Mouse (Mus musculus) MEL (cell line): ENCODE results near the gene Naaladl2. TPM values are rescaled to one million over a fixed set of nuclear protein-coding genes. Genes with fewer than 3 reads are reported as not detected.
A peak's percentile ranks its signal among the peaks of the same experiment; 100 is the strongest.

Source experiments
- DNase-seq: peaks from one replicate; pipeline ENCODE4 v3.0.0; 2011; ENCODE audit warnings: low read depth, low spot score
- H3K27ac ChIP-seq: 2 replicates; pipeline ENCODE4 v1.5.1; 2012; ENCODE audit warnings: low read depth, mild to moderate bottlenecking, control low read depth, low read length, moderate library complexity; ENCODE audit not compliant: control insufficient read depth
- H3K27me3 ChIP-seq, 2 experiments: fragments of 150-350 bp in 1 of 2; sonication (generic) in 1 of 2; 2 replicates each; pipeline ENCODE4 v1.6.1; 2012; ENCODE audit warnings: low read length in 2 of 2, mild to moderate bottlenecking in 2 of 2, improper control_type of control experiment in 1 of 2, moderate library complexity in 1 of 2; ENCODE audit not compliant: insufficient read depth in 2 of 2, control insufficient read depth in 1 of 2
- H3K36me3 ChIP-seq, 2 experiments: 2 replicates each; pipeline ENCODE4 v1.6.1; 2012 to 2014; ENCODE audit warnings: low read length in 2 of 2, improper control_type of control experiment in 1 of 2, inconsistent platforms in 1 of 2, mild to moderate bottlenecking in 1 of 2; ENCODE audit not compliant: insufficient read depth in 2 of 2, control insufficient read depth in 1 of 2
- H3K4me1 ChIP-seq, 2 experiments: fragments of 150-350 bp in 1 of 2; sonication (generic) in 1 of 2; 2 replicates each; pipeline ENCODE4 v1.6.1; 2012; ENCODE audit warnings: low read length in 2 of 2, improper control_type of control experiment in 1 of 2, mild to moderate bottlenecking in 1 of 2; ENCODE audit not compliant: insufficient read depth in 2 of 2, control insufficient read depth in 1 of 2
- H3K4me3 ChIP-seq, 2 experiments: fragments of 150-350 bp in 1 of 2; sonication (generic) in 1 of 2; 2 replicates each; pipeline ENCODE4 v1.5.1; 2012; ENCODE audit warnings: low read depth in 2 of 2, low read length in 2 of 2, mild to moderate bottlenecking in 2 of 2, moderate library complexity in 2 of 2, control low read depth in 1 of 2, improper control_type of control experiment in 1 of 2; ENCODE audit not compliant: control insufficient read depth in 1 of 2, insufficient read depth in 1 of 2
- H3K79me2 ChIP-seq: 2 replicates; pipeline ENCODE4 v1.6.1; 2012; ENCODE audit warnings: mild to moderate bottlenecking, low read length, moderate library complexity; ENCODE audit not compliant: control insufficient read depth, poor library complexity, insufficient read depth
- H3K9ac ChIP-seq: 2 replicates; pipeline ENCODE4 v1.6.1; 2012; ENCODE audit warnings: low read depth, mild to moderate bottlenecking, control low read depth, low read length, moderate library complexity; ENCODE audit not compliant: control insufficient read depth, poor library complexity, severe bottlenecking
- H3K9me3 ChIP-seq: fragments of 150-350 bp; sonication (generic); replicated peaks from 2 replicates; pipeline ENCODE4 v1.6.1; 2012; ENCODE audit warnings: mild to moderate bottlenecking, low read length, improper control_type of control experiment, moderate library complexity; ENCODE audit not compliant: insufficient read depth
- BHLHE40 ChIP-seq: IDR thresholded peaks from 2 replicates; pipeline ENCODE4 v1.6.1; 2012; ENCODE audit warnings: low read depth, mild to moderate bottlenecking, inconsistent platforms, low read length, improper control_type of control experiment, borderline replicate concordance
- CHD2 ChIP-seq: IDR thresholded peaks from 2 replicates; pipeline ENCODE4 v1.6.1; 2011; ENCODE audit warnings: low read length, improper control_type of control experiment
- ELF1 ChIP-seq: IDR thresholded peaks from 2 replicates; pipeline ENCODE4 v1.6.1; 2014; ENCODE audit warnings: low read depth, mild to moderate bottlenecking, inconsistent platforms, low read length, improper control_type of control experiment, moderate library complexity
- EP300 ChIP-seq, 2 experiments: IDR thresholded peaks; 2 replicates each; pipeline ENCODE4 v1.6.1; 2011; ENCODE audit warnings: improper control_type of control experiment in 2 of 2, low read length in 2 of 2, low read depth in 1 of 2, mild to moderate bottlenecking in 1 of 2
- ETS1 ChIP-seq: IDR thresholded peaks from 2 replicates; pipeline ENCODE4 v1.6.1; 2012; ENCODE audit warnings: low read depth, mild to moderate bottlenecking, inconsistent platforms, low read length, improper control_type of control experiment, moderate library complexity
- GATA1 ChIP-seq: IDR thresholded peaks from 2 replicates; pipeline ENCODE4 v1.6.1; 2011; ENCODE audit warnings: low read depth, low read length, improper control_type of control experiment
- HCFC1 ChIP-seq: IDR thresholded peaks from 2 replicates; pipeline ENCODE4 v1.6.1; 2012; ENCODE audit warnings: low read depth, mild to moderate bottlenecking, inconsistent platforms, low read length, improper control_type of control experiment, moderate library complexity
- MEF2A ChIP-seq: IDR thresholded peaks from 2 replicates; pipeline ENCODE4 v1.6.1; 2014; ENCODE audit warnings: low read depth, mild to moderate bottlenecking, inconsistent platforms, low read length, improper control_type of control experiment; ENCODE audit not compliant: poor library complexity, insufficient replicate concordance, severe bottlenecking; ENCODE audit errors: extremely low read depth
- MYB ChIP-seq: IDR thresholded peaks from 2 replicates; pipeline ENCODE4 v1.6.1; 2011; ENCODE audit warnings: mild to moderate bottlenecking, low read depth, low read length, improper control_type of control experiment
- MYC ChIP-seq: IDR thresholded peaks from 2 replicates; pipeline ENCODE4 v1.6.1; 2011; ENCODE audit warnings: low read depth, mild to moderate bottlenecking, low read length, improper control_type of control experiment, moderate library complexity
- POLR2A ChIP-seq, 2 experiments: IDR thresholded peaks; 2 replicates each; pipeline ENCODE4 v1.6.1; 2011 to 2012; ENCODE audit warnings: low read length in 2 of 2, mild to moderate bottlenecking in 2 of 2, control low read depth in 1 of 2, improper control_type of control experiment in 1 of 2, low read depth in 1 of 2, moderate library complexity in 1 of 2; ENCODE audit not compliant: control insufficient read depth in 1 of 2, insufficient read depth in 1 of 2, poor library complexity in 1 of 2
- RCOR1 ChIP-seq: IDR thresholded peaks from 2 replicates; pipeline ENCODE4 v1.6.1; 2012; ENCODE audit warnings: low read depth, mild to moderate bottlenecking, inconsistent platforms, low read length, improper control_type of control experiment
- SMC3 ChIP-seq: IDR thresholded peaks from 2 replicates; pipeline ENCODE4 v1.6.1; 2011; ENCODE audit warnings: low read depth, low read length, improper control_type of control experiment
- TAL1 ChIP-seq: IDR thresholded peaks from 2 replicates; pipeline ENCODE4 v1.6.1; 2012; ENCODE audit warnings: mild to moderate bottlenecking, inconsistent platforms, low read length, moderate library complexity, mixed read lengths
- TBP ChIP-seq: IDR thresholded peaks from 2 replicates; pipeline ENCODE4 v1.8.0; 2011; ENCODE audit warnings: low read depth, low read length, improper control_type of control experiment
- ZKSCAN1 ChIP-seq: IDR thresholded peaks from 2 replicates; pipeline ENCODE4 v1.6.1; 2012; ENCODE audit warnings: low read depth, mild to moderate bottlenecking, inconsistent platforms, low read length, improper control_type of control experiment, moderate library complexity
- ZNF384 ChIP-seq: IDR thresholded peaks from 2 replicates; pipeline ENCODE4 v1.6.1; 2012; ENCODE audit warnings: low read depth, mild to moderate bottlenecking, inconsistent platforms, low read length, improper control_type of control experiment
- polyA plus RNA-seq, 2 experiments: library from polyadenylated mRNA; stranded (reverse) in 1 of 2; unstranded in 1 of 2; fragments of >175 nt in 1 of 2; fragments of >200 nt in 1 of 2; gene quantifications; 2 replicates each; pipeline versions ENCODE4 v1.2.1 to v1.2.4; 2012; ENCODE audit warnings: low replicate concordance in 2 of 2, low read depth in 1 of 2; ENCODE audit not compliant: insufficient read length in 2 of 2, insufficient read depth in 1 of 2, missing spikeins in 1 of 2
- total RNA-seq: library from RNA; depleted of rRNA; stranded (reverse); fragments of 300-350 nt; gene quantifications from 2 replicates; pipeline ENCODE4 v1.2.3, GENCODE M21; 2012

The Naaladl2 gene
- total and polyA plus RNA-seq, 3 experiments, result 0.17 TPM; not detected in 2

GRCm38 (mm10) chr3:24142808-24143207 lies 1001.3 kb downstream of the Naaladl2 start:
- Histone ChIP-seq H3K4me3 (no peak overlapping the region), H3K27ac (no peak overlapping the region), H3K27me3 (no peaks in the 10 kb centered on the region), H3K36me3 (peaks cover 0 to 2% of the 10 kb centered on the region in 2 experiments; a peak in 2 of 4 replicates), H3K9ac (no peak overlapping the region), H3K79me2 (no peaks in the 10 kb centered on the region), H3K4me1 (peaks cover 0 to 2% of the 10 kb centered on the region in 2 experiments; a peak in 1 of 4 replicates), H3K9me3 (no peaks in the 10 kb centered on the region)
- peak; percentile 86 for DNase-seq
- TF ChIP-seq ELF1 (no peak), HCFC1 (no peak), POLR2A (IDR thresholded peaks at IDR 0.05; ENCODE audit: control insufficient read depth in 1 of 2, insufficient read depth in 1 of 2, low read depth in 1 of 2, low read length in 2 of 2, poor library complexity in 1 of 2) (no peak), RCOR1 (peak; percentile 92), SMC3 (0 out of 2 replicates have a peak, but pooled peaks have one; percentile 2), GATA1 (peak; percentile 84), ETS1 (peak; percentile 18; the same call in 1 of the 2 replicates), MYB (peak; percentile 48; the same call in 1 of the 2 replicates), TAL1 (0 out of 2 replicates have a peak, but pooled peaks have one; percentile 11), BHLHE40 (no peak), MEF2A (no peak), EP300 (IDR thresholded peaks at IDR 0.05; ENCODE audit: low read depth in 1 of 2, low read length in 2 of 2) (peak; percentile 79 to 88)

GRCm38 (mm10) chr3:24138002-24138401 lies 1006.1 kb downstream of the Naaladl2 start:
- Histone ChIP-seq H3K27ac (no peak overlapping the region), H3K4me1 (no peaks in the 10 kb centered on the region; a peak in 1 of 4 replicates), H3K4me3 (no peak overlapping the region), H3K9me3 (no peaks in the 10 kb centered on the region), H3K27me3 (no peaks in the 10 kb centered on the region), H3K79me2 (no peaks in the 10 kb centered on the region), H3K36me3 (no peaks in the 10 kb centered on the region), H3K9ac (no peak overlapping the region)
- peak; percentile 93 for TF ChIP-seq ZNF384
- TF ChIP-seq TBP, result no peak
- no peak for TF ChIP-seq EP300 (IDR thresholded peaks at IDR 0.05; ENCODE audit: low read depth in 1 of 2, low read length in 2 of 2)
- TF ChIP-seq MYC, result no peak
- no peak for TF ChIP-seq GATA1
- TF ChIP-seq ZKSCAN1, result no peak
- TF ChIP-seq CHD2, result no peak
- DNase-seq, result peak; percentile 16
